In genomic region chr11:86966696-86967095, GRCm38 (mm10) we compare ENCODE assay signal across 18 mouse cellular contexts.
"Had no signal": no experiment of that assay in that cellular context is flagged by ENCODE, and none has a peak within 500 bp of the region (broad histone marks: within the 10 kb centered on the region; RNA-seq: fewer than 3 reads in every experiment).

No protein-coding gene starts in this region.

- H3K4me2 ChIP-seq: intestine, embryonic 15.5 days; limb, embryonic 12.5 days; limb, embryonic 15.5 days; liver, embryonic 11.5 days; lung, embryonic 14.5 days; midbrain, embryonic 11.5 days; stomach, embryonic 15.5 days had no signal

- H3K9me3 ChIP-seq: intestine, embryonic 15.5 days; limb, embryonic 12.5 days; limb, embryonic 15.5 days; megakaryocyte, embryonic 14.5 days; stomach, embryonic 15.5 days had no signal

- H3K4me3 ChIP-seq: intestine, embryonic 15.5 days; limb, embryonic 12.5 days; limb, embryonic 15.5 days; megakaryocyte, embryonic 14.5 days; stomach, embryonic 15.5 days had no signal

- H3K27ac ChIP-seq: intestine, embryonic 15.5 days; liver, embryonic 14.5 days; stomach, embryonic 15.5 days had no signal

- ATAC-seq: intestine, embryonic 15.5 days; liver, postnatal 0 days had no signal

- DNase-seq: kidney, adult 2 months; kidney, postnatal 25 days; left cerebral cortex, postnatal 4 days; liver, postnatal 0 days; lung, postnatal 14 days; midbrain, embryonic 14.5 days; right cerebral cortex, postnatal 4 days; spleen, adult 18-20 months; thymus, adult 18-20 months had no signal

- H3K27me3 ChIP-seq: intestine, embryonic 15.5 days; limb, embryonic 12.5 days; limb, embryonic 15.5 days; stomach, embryonic 15.5 days had no signal

- H3K9ac ChIP-seq: intestine, embryonic 15.5 days; limb, embryonic 12.5 days; limb, embryonic 15.5 days; liver, embryonic 14.5 days; liver, postnatal 0 days; lung, embryonic 14.5 days; stomach, embryonic 15.5 days had no signal

- H3K36me3 ChIP-seq: intestine, embryonic 15.5 days; stomach, embryonic 15.5 days had no signal
